Mouse (Mus musculus): ENCODE data around the gene Gse1. TPM values are rescaled to one million over a fixed set of nuclear protein-coding genes. Genes with fewer than 3 reads are reported as not detected.

The Gse1 gene
- polyA plus RNA-seq, 1 experiment from 2014 or later = 10.6 TPM

DNA sequence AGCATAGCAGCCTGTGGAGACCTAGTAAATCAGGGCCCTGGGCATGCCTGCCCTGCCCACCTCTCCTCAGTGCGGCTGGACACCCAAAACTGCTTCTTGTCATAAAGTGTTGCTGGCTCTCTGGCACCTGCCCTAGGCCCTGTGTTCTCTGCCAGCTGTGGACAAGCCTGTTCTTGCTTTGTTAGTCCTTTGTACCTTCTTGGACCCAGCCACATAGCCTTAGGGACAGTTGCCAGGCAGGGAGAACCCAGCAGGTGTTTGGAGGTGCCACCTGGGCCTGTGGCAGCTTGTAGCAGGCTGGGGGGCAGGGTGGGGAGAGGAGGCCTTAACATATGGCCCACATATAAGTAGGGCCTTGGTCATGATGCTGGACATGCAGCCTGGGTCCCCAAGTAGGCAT lies 145.8 kb downstream of the Gse1 start:
- no peaks in the 10 kb centered on the region for H3K9me3 ChIP-seq
- H3K27me3 ChIP-seq = no peaks in the 10 kb centered on the region
- 67% methylated on average over 1 of the region's 1 CpGs for WGBS
- no peak overlapping the region for H3K4me2 ChIP-seq (replicated peaks)
- ATAC-seq (ENCODE audit: insufficient number of reproducible peaks, insufficient read depth, low FRiP score, low TSS enrichment) = no peak
- no peak overlapping the region for H3K4me3 ChIP-seq
- H3K27ac ChIP-seq = peak overlapping the region; percentile 36; the same call in 1 of the 2 replicates
- peaks cover 50% of the 10 kb centered on the region for H3K4me1 ChIP-seq
- H3K36me3 ChIP-seq = no peaks in the 10 kb centered on the region
- H3K9ac ChIP-seq = no peak overlapping the region

DNA sequence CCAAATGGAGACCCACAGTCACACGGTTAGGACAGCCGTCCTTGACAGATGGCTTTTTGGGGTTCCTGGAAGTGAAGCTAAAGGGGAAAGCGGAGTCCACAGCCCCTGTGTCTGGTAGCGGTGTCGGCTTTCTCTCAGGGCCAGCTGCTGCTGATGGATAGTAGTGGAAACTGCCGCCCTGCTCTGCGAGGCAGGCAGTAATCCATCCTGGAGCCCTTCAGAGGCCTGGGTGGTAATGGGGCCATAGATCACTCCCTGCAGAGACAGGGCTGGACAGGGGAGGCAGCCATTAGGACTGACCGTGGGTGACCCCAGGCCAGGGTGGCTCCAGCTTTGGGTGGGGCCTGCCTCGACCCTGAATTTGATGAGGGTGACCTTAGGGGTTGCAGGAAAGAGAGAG lies 146.3 kb downstream of the Gse1 start:
- H3K27me3 ChIP-seq = no peaks in the 10 kb centered on the region
- H3K27ac ChIP-seq = peak overlapping the region; percentile 36; the same call in 1 of the 2 replicates
- WGBS = 34% methylated on average over 9 of the region's 9 CpGs
- H3K9me3 ChIP-seq = no peaks in the 10 kb centered on the region
- no peak overlapping the region; the same call in 1 of the 2 replicates for H3K9ac ChIP-seq
- H3K4me2 ChIP-seq (replicated peaks) = no peak overlapping the region
- ATAC-seq (ENCODE audit: insufficient number of reproducible peaks, insufficient read depth, low FRiP score, low TSS enrichment) = no peak
- no peak overlapping the region for H3K4me3 ChIP-seq
- peaks cover 49% of the 10 kb centered on the region for H3K4me1 ChIP-seq
- H3K36me3 ChIP-seq = no peaks in the 10 kb centered on the region

DNA sequence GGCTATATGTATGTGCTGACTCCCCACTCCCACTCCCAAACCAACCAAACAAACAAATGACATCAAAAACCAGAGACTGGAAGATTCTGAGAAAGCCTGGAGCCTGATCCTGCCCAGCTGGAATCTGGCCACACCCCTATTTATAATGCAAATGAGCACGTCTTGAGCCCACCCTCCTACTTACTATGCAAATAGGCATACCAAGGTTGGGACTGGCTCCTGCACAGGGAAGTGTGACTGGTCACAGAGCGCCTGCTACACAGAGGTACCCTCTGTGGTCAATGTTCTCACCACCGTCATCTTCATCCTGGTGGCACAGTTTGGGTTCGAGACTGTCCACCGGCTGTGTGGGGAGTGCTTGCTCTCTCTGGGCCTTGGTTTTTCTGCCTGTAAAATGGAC lies 146.9 kb downstream of the Gse1 start:
- no peaks in the 10 kb centered on the region for H3K9me3 ChIP-seq
- no peak overlapping the region for H3K9ac ChIP-seq
- H3K4me3 ChIP-seq = no peak overlapping the region
- no peak for ATAC-seq (ENCODE audit: insufficient number of reproducible peaks, insufficient read depth, low FRiP score, low TSS enrichment)
- H3K27ac ChIP-seq = 0 out of 2 replicates have a peak overlapping the region, but pooled peaks have one; percentile 30
- no peaks in the 10 kb centered on the region for H3K27me3 ChIP-seq
- H3K4me1 ChIP-seq = peaks cover 46% of the 10 kb centered on the region
- no peaks in the 10 kb centered on the region for H3K36me3 ChIP-seq
- no peak overlapping the region for H3K4me2 ChIP-seq (replicated peaks)
- WGBS = 33% methylated on average over 5 of the region's 5 CpGs

DNA sequence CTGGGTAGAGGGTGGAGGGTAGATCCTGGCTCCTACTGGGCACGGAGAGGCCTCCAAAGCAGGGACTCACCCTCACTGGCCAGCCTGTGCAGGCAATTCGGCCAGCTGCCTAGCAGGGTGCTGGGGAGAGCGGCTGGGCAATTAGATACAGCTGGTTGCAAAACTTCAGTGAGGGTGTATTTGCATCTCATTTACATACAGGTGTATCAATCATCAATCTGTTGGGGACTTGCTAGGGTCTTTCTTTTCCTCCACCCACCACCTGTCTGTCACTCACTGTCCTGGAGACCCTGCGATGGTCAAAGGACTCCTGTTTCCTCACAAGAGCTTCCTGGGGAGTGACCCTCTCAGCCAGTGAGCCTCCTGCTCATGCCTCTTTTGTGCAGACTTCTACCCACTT lies 148.0 kb downstream of the Gse1 start:
- WGBS = 51% methylated on average over 4 of the region's 4 CpGs
- Histone ChIP-seq H3K9me3 (no peaks in the 10 kb centered on the region), H3K4me2 (replicated peaks) (no peak overlapping the region), H3K9ac (no peak overlapping the region), H3K27ac (no peak overlapping the region), H3K4me3 (no peak overlapping the region), H3K27me3 (no peaks in the 10 kb centered on the region), H3K4me1 (peaks cover 56% of the 10 kb centered on the region), H3K36me3 (no peaks in the 10 kb centered on the region)
- no peak for ATAC-seq (ENCODE audit: insufficient number of reproducible peaks, insufficient read depth, low FRiP score, low TSS enrichment)

DNA sequence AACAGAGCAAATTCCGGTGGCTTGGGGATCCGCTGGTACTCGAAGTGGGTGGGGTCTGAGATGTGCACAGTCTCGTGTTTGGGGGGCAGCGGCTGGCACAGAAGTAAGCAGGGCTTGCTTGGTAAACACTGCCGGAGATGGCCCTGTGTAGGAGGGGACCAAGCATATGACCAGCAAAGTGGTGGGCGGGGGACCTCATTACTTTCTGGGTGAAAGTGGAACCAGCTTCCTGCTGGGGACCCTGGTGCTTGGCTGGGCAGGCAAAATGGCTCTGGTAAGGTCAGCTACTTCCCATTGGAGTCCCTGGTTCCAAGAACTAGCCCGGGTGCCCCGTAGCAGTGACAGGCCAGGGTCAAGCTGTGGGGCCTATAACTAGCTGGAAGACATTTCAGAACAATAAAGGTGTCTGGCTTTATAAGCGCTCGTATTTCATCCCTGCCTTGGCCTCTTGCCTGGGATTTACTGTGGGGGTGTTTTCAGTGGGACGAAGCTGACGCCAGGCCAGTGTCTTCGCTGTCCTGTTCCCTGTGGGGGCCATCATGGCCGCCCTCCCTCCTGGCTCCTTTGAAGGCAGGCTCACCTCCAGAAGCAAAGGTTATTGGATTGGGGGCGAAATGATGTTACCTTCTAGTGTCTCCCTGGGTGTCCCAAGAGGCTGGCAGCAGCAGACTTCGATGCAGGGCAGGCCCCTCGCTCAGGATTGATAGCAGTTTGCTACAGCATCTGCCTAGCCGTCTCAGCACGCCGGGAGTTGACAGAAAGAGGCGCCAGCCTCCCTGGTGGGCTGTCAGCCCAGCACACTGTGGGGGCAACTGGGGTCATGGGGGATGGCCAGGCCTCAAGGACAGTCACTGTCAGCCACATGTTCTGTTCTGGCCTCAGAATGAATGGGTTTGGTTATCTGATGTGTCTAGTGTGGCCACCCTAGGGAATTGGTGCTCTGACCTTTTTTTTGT lies 148.9 kb downstream of the Gse1 start:
- Histone ChIP-seq H3K9ac (no peak overlapping the region), H3K27me3 (no peaks in the 10 kb centered on the region), H3K4me3 (no peak overlapping the region), H3K4me2 (replicated peaks) (no peak overlapping the region), H3K9me3 (no peaks in the 10 kb centered on the region), H3K36me3 (no peaks in the 10 kb centered on the region), H3K27ac (no peak overlapping the region; the same call in 1 of the 2 replicates), H3K4me1 (peaks cover 61% of the 10 kb centered on the region)
- ATAC-seq (ENCODE audit: insufficient number of reproducible peaks, insufficient read depth, low FRiP score, low TSS enrichment) = no peak
- WGBS = 54% methylated on average over 22 of the region's 22 CpGs

DNA sequence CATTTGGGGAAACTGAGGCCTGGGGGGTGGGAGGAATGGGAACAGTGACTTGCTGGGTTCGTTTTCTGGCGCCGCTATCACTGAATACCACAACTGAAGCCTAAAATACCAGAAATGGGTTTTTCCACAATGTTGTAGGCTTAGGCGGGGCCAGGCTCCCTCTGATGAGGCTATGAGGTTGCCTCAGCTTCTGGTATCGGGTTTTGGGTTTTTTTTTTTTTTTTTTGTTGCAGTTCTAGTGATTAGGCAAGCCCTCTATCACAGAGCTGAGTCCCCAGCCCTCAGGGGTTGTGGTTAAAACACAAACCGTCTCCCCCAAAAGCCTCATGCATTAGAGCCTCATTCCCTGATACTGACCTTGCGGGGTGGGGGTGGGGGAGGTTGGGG lies 149.5 kb downstream of the Gse1 start:
- no peak overlapping the region for H3K9ac ChIP-seq
- no peak for ATAC-seq (ENCODE audit: insufficient number of reproducible peaks, insufficient read depth, low FRiP score, low TSS enrichment)
- no peaks in the 10 kb centered on the region for H3K36me3 ChIP-seq
- no peak overlapping the region for H3K4me3 ChIP-seq
- H3K9me3 ChIP-seq = no peaks in the 10 kb centered on the region
- H3K4me2 ChIP-seq (replicated peaks) = no peak overlapping the region
- WGBS = 50% methylated on average over 7 of the region's 7 CpGs
- no peaks in the 10 kb centered on the region for H3K27me3 ChIP-seq
- H3K27ac ChIP-seq = no peak overlapping the region
- peaks cover 68% of the 10 kb centered on the region for H3K4me1 ChIP-seq

DNA sequence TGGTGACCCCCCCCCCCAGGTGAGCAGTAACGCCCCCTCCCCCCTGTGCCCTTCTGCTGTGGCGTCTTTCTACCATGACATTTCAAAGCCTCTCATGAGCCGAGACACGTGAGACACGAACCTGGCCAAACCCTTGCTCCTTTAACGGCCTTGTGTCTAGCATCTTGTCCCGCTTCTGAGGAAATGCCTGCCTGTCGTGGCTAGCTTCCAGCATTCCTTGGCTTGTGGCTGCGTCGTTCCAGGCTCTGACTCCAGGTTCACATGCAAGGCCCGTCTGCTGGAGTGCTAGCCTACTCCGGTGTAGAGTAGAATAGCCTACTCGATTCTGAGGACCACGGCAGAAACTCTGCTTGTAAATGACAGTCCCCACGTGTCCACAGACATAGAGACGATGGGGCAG lies 150.1 kb downstream of the Gse1 start:
- Histone ChIP-seq H3K9me3 (no peaks in the 10 kb centered on the region), H3K27me3 (no peaks in the 10 kb centered on the region), H3K4me3 (no peak overlapping the region), H3K27ac (no peak overlapping the region), H3K4me1 (peaks cover 71% of the 10 kb centered on the region), H3K36me3 (no peaks in the 10 kb centered on the region), H3K9ac (no peak overlapping the region), H3K4me2 (replicated peaks) (no peak overlapping the region)
- 36% methylated on average over 15 of the region's 16 CpGs for WGBS
- no peak for ATAC-seq (ENCODE audit: insufficient number of reproducible peaks, insufficient read depth, low FRiP score, low TSS enrichment)

DNA sequence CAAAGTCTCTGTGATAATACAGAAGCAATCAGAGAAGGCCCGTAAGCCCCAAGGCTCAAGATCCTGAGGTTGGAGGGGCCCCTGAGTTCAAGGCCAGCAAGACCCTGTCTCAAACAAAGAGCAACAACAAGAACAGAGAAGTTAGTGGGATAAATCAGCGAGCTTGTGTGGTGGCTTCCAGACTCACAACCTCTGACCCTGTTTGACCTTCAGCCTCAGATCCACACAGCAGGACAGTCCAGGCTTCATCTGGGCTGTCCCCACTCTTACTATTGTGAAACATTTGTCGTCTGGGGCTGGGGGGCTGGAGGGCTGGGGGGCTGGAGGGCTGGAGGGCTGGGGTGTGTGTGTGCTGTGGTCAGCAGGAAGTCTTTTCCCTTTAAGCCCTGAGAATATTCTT lies 150.8 kb downstream of the Gse1 start:
- Histone ChIP-seq H3K27me3 (no peaks in the 10 kb centered on the region), H3K27ac (no peak overlapping the region; the same call in 1 of the 2 replicates)

DNA sequence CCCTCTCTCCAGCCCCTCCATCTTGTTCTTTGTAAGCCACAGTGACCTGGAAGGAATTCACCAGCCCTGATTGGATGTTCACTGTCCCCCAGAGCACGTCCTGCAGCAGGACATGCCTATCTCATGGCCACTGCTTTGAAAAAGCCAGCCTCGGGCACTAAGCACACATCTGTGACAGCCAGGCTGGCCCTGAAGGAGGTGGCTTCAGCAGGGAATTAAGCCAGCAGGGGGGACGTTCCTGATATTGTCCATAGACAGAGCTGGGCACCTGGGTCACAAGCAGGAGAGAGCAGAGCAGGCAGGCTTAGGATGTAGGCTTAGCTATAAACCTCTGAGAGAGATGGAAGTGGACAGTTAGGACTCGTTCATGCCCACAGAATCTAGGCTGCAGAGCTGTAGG lies 153.6 kb downstream of the Gse1 start:
- Histone ChIP-seq H3K4me1 (peaks cover 53% of the 10 kb centered on the region), H3K9me3 (no peaks in the 10 kb centered on the region), H3K27ac (no peak overlapping the region), H3K27me3 (no peaks in the 10 kb centered on the region), H3K4me3 (no peak overlapping the region), H3K9ac (no peak overlapping the region), H3K36me3 (no peaks in the 10 kb centered on the region), H3K4me2 (replicated peaks) (no peak overlapping the region)
- no peak for ATAC-seq (ENCODE audit: insufficient number of reproducible peaks, insufficient read depth, low FRiP score, low TSS enrichment)
- WGBS = 39% methylated on average over 4 of the region's 4 CpGs

More for the DNA sequence above, 150.8 kb downstream of the Gse1 start:
- 42% methylated on average over 3 of the region's 3 CpGs for WGBS
- no peak for ATAC-seq (ENCODE audit: insufficient number of reproducible peaks, insufficient read depth, low FRiP score, low TSS enrichment)
- Histone ChIP-seq H3K4me3 (no peak overlapping the region), H3K4me2 (replicated peaks) (no peak overlapping the region), H3K36me3 (no peaks in the 10 kb centered on the region), H3K9me3 (no peaks in the 10 kb centered on the region), H3K9ac (no peak overlapping the region), H3K4me1 (peaks cover 70% of the 10 kb centered on the region)

DNA sequence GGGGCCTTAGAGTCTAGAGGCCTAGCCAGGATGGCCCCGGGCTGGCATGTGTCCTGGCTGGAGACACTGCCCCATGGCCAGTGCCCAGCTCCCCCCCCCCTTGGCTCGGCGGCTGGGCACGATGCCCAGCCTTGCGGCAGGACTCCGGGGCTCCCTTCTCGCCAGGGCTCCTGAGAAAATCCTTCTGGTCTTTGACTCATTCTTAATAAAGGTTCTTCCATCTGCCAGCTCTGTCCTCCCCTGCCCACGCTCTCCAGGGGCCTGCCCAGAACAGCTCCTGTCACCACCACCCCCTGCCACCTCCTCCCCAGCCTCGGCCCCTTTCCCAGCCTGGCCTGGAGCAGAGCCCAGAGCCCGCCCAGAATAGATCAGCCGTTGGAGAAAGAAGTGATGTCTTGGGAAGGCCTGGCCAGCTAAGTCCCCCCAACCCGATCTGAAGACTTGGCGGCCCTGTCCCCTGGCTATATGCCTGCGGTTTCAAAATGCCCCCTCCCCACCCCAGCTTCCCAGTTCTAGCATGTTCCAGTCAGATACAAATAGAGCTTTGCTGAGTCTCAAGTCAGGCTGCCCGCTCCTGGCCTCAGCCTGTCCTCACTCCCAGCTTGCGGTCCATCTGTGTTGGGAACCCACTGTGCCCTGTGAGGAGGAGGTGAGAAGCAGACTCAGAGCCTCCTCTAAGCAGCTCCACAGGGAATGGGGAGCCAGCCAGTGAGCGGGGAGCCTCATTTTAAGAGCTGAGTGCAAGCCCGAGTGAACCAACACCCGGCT lies 154.4 kb downstream of the Gse1 start:
- no peak overlapping the region for H3K27ac ChIP-seq
- no peaks in the 10 kb centered on the region for H3K9me3 ChIP-seq
- 74% methylated on average over 17 of the region's 19 CpGs for WGBS
- ATAC-seq (ENCODE audit: insufficient number of reproducible peaks, insufficient read depth, low FRiP score, low TSS enrichment) = no peak
- no peak overlapping the region for H3K9ac ChIP-seq
- H3K36me3 ChIP-seq = no peaks in the 10 kb centered on the region
- H3K4me3 ChIP-seq = no peak overlapping the region
- no peak overlapping the region for H3K4me2 ChIP-seq (replicated peaks)
- peaks cover 45% of the 10 kb centered on the region for H3K4me1 ChIP-seq
- H3K27me3 ChIP-seq = no peaks in the 10 kb centered on the region

DNA sequence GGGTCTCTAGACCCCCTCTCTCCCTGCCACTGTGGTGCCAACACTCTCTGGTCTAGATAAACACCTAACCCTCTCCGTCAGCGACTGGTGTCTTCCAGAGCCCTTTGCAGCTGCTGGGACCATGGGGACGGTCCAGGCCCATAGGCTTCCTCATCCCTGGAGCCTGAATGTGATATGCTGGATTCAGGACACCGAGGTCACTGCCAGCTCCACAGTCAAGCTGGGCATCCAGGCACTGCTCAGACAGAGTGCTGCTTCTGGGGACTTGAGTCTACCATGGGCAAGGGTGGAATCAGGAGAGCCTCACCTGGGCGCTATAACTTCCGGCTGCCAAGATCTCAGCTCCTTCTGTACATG lies 154.9 kb downstream of the Gse1 start:
- WGBS = 72% methylated on average over 6 of the region's 6 CpGs
- H3K27ac ChIP-seq = no peak overlapping the region
- H3K4me3 ChIP-seq = no peak overlapping the region
- H3K27me3 ChIP-seq = no peaks in the 10 kb centered on the region
- ATAC-seq (ENCODE audit: insufficient number of reproducible peaks, insufficient read depth, low FRiP score, low TSS enrichment) = no peak
- H3K4me2 ChIP-seq (replicated peaks) = no peak overlapping the region
- H3K36me3 ChIP-seq = no peaks in the 10 kb centered on the region
- H3K9ac ChIP-seq = no peak overlapping the region
- no peaks in the 10 kb centered on the region for H3K9me3 ChIP-seq
- H3K4me1 ChIP-seq = peaks cover 41% of the 10 kb centered on the region

DNA sequence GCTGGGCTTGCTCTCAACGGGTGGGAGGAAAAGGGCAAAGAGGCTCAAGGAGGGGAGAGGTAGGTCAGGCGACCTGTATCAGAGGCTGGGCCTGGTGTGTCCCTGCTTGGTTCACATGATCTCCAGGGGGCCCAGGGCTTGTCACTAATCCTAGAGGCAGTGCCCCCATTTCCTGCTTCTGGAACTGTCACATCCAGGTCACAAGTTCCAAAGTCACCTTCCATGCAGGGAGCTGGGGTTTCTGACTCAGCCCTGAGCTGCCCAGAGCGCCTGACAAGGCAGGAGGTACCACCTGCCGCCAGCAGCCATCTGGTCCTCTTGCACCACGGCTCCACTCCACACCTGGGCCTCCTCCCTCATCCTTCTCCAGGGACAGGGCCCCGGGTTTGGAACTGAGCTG lies 155.5 kb downstream of the Gse1 start:
- Histone ChIP-seq H3K4me1 (peaks cover 35% of the 10 kb centered on the region), H3K4me2 (replicated peaks) (no peak overlapping the region), H3K9ac (no peak overlapping the region), H3K4me3 (no peak overlapping the region), H3K27ac (no peak overlapping the region), H3K9me3 (no peaks in the 10 kb centered on the region), H3K27me3 (no peaks in the 10 kb centered on the region), H3K36me3 (no peaks in the 10 kb centered on the region)
- no peak for ATAC-seq (ENCODE audit: insufficient number of reproducible peaks, insufficient read depth, low FRiP score, low TSS enrichment)
- 58% methylated on average over 6 of the region's 6 CpGs for WGBS
